Mouse (Mus musculus) ES-E14 (cell line): ENCODE measurements at regions not wholly inside any gene's neighbourhood (a gene's known extent, or its start where the extent isn't known, plus 50 kb on each side); places are given as distances from the start of the nearest gene placed in this dataset.

ENCODE experiments used
- DNase-seq: peaks from one replicate; pipeline ENCODE4 v3.0.0-alpha.2; 2013; ENCODE audit warnings: low read depth, low spot score
- H3K27ac ChIP-seq: 2 replicates; pipeline ENCODE4 v1.5.1; 2012; ENCODE audit warnings: low read depth, mild to moderate bottlenecking, low read length, moderate library complexity, mixed read lengths; ENCODE audit not compliant: poor library complexity, insufficient read depth, severe bottlenecking
- H3K36me3 ChIP-seq: 2 replicates; pipeline ENCODE4 v1.6.1; 2012; ENCODE audit warnings: mild to moderate bottlenecking, low read length, moderate library complexity, mixed read lengths; ENCODE audit not compliant: control insufficient read depth, poor library complexity, insufficient read depth, severe bottlenecking
- H3K4me1 ChIP-seq, 2 experiments: fragments of 150-350 bp in 1 of 2; sonication (generic) in 1 of 2; 2 replicates each; pipeline ENCODE4 v1.6.1; 2012; ENCODE audit warnings: low read length in 2 of 2, mild to moderate bottlenecking in 1 of 2, mixed read lengths in 1 of 2; ENCODE audit not compliant: control insufficient read depth in 2 of 2, insufficient read depth in 2 of 2, poor library complexity in 1 of 2
- H3K4me3 ChIP-seq, 2 experiments: fragments of 150-350 bp in 1 of 2; sonication (generic) in 1 of 2; 2 replicates each; pipeline ENCODE4 v1.5.1; 2012; ENCODE audit warnings: low read length in 2 of 2, low read depth in 1 of 2, mild to moderate bottlenecking in 1 of 2, mixed read lengths in 1 of 2; ENCODE audit not compliant: insufficient read depth in 1 of 2, poor library complexity in 1 of 2, severe bottlenecking in 1 of 2
- H3K9ac ChIP-seq: 2 replicates; pipeline ENCODE4 v1.6.1; 2012; ENCODE audit warnings: low read depth, mild to moderate bottlenecking, low read length, mixed read lengths; ENCODE audit not compliant: poor library complexity, insufficient read depth, severe bottlenecking
- H3K9me3 ChIP-seq: fragments of 150-350 bp; sonication (generic); 2 replicates; pipeline ENCODE4 v1.6.1; 2012; ENCODE audit warnings: low read depth, mild to moderate bottlenecking, low read length; ENCODE audit not compliant: control insufficient read depth, insufficient read depth
- CHD2 ChIP-seq: IDR thresholded peaks from 2 replicates; pipeline ENCODE4 v1.6.1; 2014; ENCODE audit warnings: mild to moderate bottlenecking, low read depth, low read length, inconsistent platforms
- HCFC1 ChIP-seq: IDR thresholded peaks from 2 replicates; pipeline ENCODE4 v1.6.1; 2012; ENCODE audit warnings: low read length, inconsistent platforms, borderline replicate concordance; ENCODE audit not compliant: insufficient read depth
- MAFK ChIP-seq: IDR thresholded peaks from 2 replicates; pipeline ENCODE4 v1.6.1; 2014; ENCODE audit warnings: mild to moderate bottlenecking, low read depth, low read length, inconsistent platforms; ENCODE audit not compliant: insufficient read depth
- ZC3H11A ChIP-seq: IDR thresholded peaks from 2 replicates; pipeline ENCODE4 v1.6.1; 2012; ENCODE audit warnings: low read depth, mild to moderate bottlenecking, inconsistent platforms, low read length, borderline replicate concordance
- ZNF384 ChIP-seq: IDR thresholded peaks from 2 replicates; pipeline ENCODE4 v1.6.1; 2012; ENCODE audit warnings: low read depth, low read length, inconsistent platforms
- in situ Hi-C, 2 experiments: fragments of 600-800 bp; cut with MboI; formaldehyde crosslinking; loops; one replicate each; pipeline ENCODE4 v1.15.1; 2025; ENCODE audit warnings: low sequenced_read_pairs in 2 of 2, inconsistent platforms in 1 of 2; ENCODE audit not compliant: unreplicated experiment in 2 of 2

GRCm38 (mm10) chr10:17654308-17654858, 68.6 kb upstream of the Cited2 start:
- Histone ChIP-seq H3K27ac (no peak overlapping the region), H3K9ac (no peak overlapping the region), H3K4me1 (peaks cover 0 to 2% of the 10 kb centered on the region in 2 experiments; a peak in 1 of 4 replicates), H3K36me3 (no peaks in the 10 kb centered on the region), H3K9me3 (no peaks in the 10 kb centered on the region), H3K4me3 (no peak overlapping the region)
- in situ Hi-C loops = no loop called here
- no peak for DNase-seq
- TF ChIP-seq ZNF384 (no peak), HCFC1 (no peak), CHD2 (no peak), ZC3H11A (no peak), MAFK (no peak)

GRCm38 (mm10) chr10:17655459-17656051, 67.5 kb upstream of the Cited2 start:
- H3K36me3 ChIP-seq = no peaks in the 10 kb centered on the region
- no peaks in the 10 kb centered on the region for H3K9me3 ChIP-seq
- DNase-seq = no peak
- H3K4me1 ChIP-seq = peaks cover 0 to 2% of the 10 kb centered on the region in 2 experiments; a peak in 1 of 4 replicates
- TF ChIP-seq ZC3H11A = no peak
- TF ChIP-seq MAFK = no peak
- no peak for TF ChIP-seq HCFC1
- in situ Hi-C loops = no loop called here
- no peak overlapping the region for H3K27ac ChIP-seq
- no peak overlapping the region for H3K4me3 ChIP-seq
- no peak overlapping the region for H3K9ac ChIP-seq

- H3K27ac ChIP-seq = no peak overlapping the region
- DNase-seq = no peak
- no peak overlapping the region for H3K4me3 ChIP-seq
- no peak overlapping the region for H3K9ac ChIP-seq
- peaks cover 0 to 2% of the 10 kb centered on the region in 2 experiments; a peak in 1 of 4 replicates for H3K4me1 ChIP-seq
- TF ChIP-seq ZNF384 (no peak), HCFC1 (no peak), CHD2 (no peak), MAFK (no peak), ZC3H11A (no peak)
- in situ Hi-C loops = no loop called here
- no peaks in the 10 kb centered on the region for H3K36me3 ChIP-seq
- no peaks in the 10 kb centered on the region for H3K9me3 ChIP-seq
These were observed 66.7 kb upstream of the Cited2 start for GRCm38 (mm10) chr10:17656305-17656704.

GRCm38 (mm10) chr10:17656872-17657482, 66.0 kb upstream of the Cited2 start:
- Histone ChIP-seq H3K27ac (no peak overlapping the region), H3K4me1 (peaks cover 0 to 2% of the 10 kb centered on the region in 2 experiments; a peak in 1 of 4 replicates), H3K9ac (no peak overlapping the region), H3K9me3 (no peaks in the 10 kb centered on the region), H3K36me3 (no peaks in the 10 kb centered on the region), H3K4me3 (no peak overlapping the region)
- no peak for DNase-seq
- in situ Hi-C loops = no loop called here
- no peak for TF ChIP-seq ZNF384
- no peak for TF ChIP-seq CHD2
- TF ChIP-seq HCFC1 = no peak
- no peak for TF ChIP-seq MAFK
- no peak for TF ChIP-seq ZC3H11A
